Mouse (Mus musculus): Measurements from ENCODE around the gene Dnaaf3.

Gene Dnaaf3

GRCm38 (mm10) chr7:4521231-4522003, 10.8 kb downstream of the Dnaaf3 start:
- WGBS: 37% methylated on average over 32 of the region's 32 CpGs

GRCm38 (mm10) chr7:4518487-4518886, 13.8 kb downstream of the Dnaaf3 start:
- 77% methylated on average over 1 of the region's 1 CpGs for WGBS

- WGBS: 50% methylated on average over 4 of the region's 4 CpGs
These were observed 15.8 kb downstream of the Dnaaf3 start, which contains the start of gene Tnnt1 for GRCm38 (mm10) chr7:4516332-4517050. Gene Tnnt1 (minus strand): TSS chr7:4516382.

- WGBS: 67% methylated on average over 6 of the region's 6 CpGs
These were observed 16.4 kb downstream of the Dnaaf3 start for GRCm38 (mm10) chr7:4515853-4516252.

- 71% methylated on average over 6 of the region's 6 CpGs for WGBS
These were observed 18.2 kb downstream of the Dnaaf3 start for GRCm38 (mm10) chr7:4513829-4514712.

- 34% methylated on average over 13 of the region's 13 CpGs for WGBS
These were observed 19.0 kb downstream of the Dnaaf3 start for GRCm38 (mm10) chr7:4513236-4513635.

- 75% methylated on average over 8 of the region's 8 CpGs for WGBS
These were observed 20.6 kb downstream of the Dnaaf3 start for GRCm38 (mm10) chr7:4511489-4512224.

GRCm38 (mm10) chr7:4509863-4510608, 22.2 kb downstream of the Dnaaf3 start:
- whole genome bisulfite sequencing: 27% methylated on average over 24 of the region's 24 CpGs

GRCm38 (mm10) chr7:4508739-4509116, 23.5 kb downstream of the Dnaaf3 start:
- WGBS: 70% methylated on average over 8 of the region's 8 CpGs

- 70% methylated on average over 32 of the region's 32 CpGs for WGBS
These were observed 24.1 kb downstream of the Dnaaf3 start for GRCm38 (mm10) chr7:4508062-4508738.

GRCm38 (mm10) chr7:4507220-4507619, 25.0 kb downstream of the Dnaaf3 start:
- 79% methylated on average over 3 of the region's 4 CpGs for WGBS

- 69% methylated on average over 11 of the region's 11 CpGs for WGBS
These were observed 27.4 kb downstream of the Dnaaf3 start for GRCm38 (mm10) chr7:4504646-4505435.

GRCm38 (mm10) chr7:4503858-4504257, 28.4 kb downstream of the Dnaaf3 start:
- 88% methylated on average over 5 of the region's 5 CpGs for WGBS

GRCm38 (mm10) chr7:4503100-4503499, 29.2 kb downstream of the Dnaaf3 start:
- 83% methylated on average over 4 of the region's 4 CpGs for WGBS

GRCm38 (mm10) chr7:4502421-4503090, 29.7 kb downstream of the Dnaaf3 start:
- 6% methylated on average over 14 of the region's 14 CpGs for WGBS

- WGBS: under 1% methylated on average over 62 of the region's 62 CpGs
These were observed 30.5 kb downstream of the Dnaaf3 start, which contains the start of gene Ppp1r12c for GRCm38 (mm10) chr7:4501558-4502397. Gene Ppp1r12c (minus strand): TSS chr7:4501680.

GRCm38 (mm10) chr7:4500892-4501471, 31.3 kb downstream of the Dnaaf3 start:
- 1% methylated on average over 43 of the region's 52 CpGs for WGBS
